Mouse (Mus musculus): ENCODE measurements at regions not wholly inside any gene's neighbourhood (a gene's known extent, or its start where the extent isn't known, plus 50 kb on each side); places are given as distances from the start of the nearest gene placed in this dataset.

DNA sequence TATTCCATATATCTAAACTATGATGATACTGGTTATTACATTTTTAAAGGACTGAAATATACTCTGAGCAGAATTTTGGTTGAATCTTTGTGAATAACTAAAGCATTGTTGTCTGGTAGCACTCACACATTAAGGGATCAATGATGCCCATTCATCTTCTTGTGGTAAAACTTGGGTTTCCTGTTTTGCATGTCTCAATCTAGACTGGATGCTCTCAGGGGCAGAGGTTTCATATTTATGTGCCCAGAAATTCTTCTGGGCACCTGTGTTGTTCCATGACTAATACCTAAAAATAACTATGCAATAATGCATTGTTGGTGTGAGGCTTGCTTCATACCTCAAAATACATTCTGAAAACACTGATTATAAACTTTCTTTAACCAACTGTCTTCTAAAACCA, 2472.7 kb upstream of the Gm7489 start:
- no peak for TF ChIP-seq CTCF (IDR thresholded peaks at IDR 0.05; ENCODE audit: low read depth, low read length)
- TF ChIP-seq POLR2A (IDR thresholded peaks at IDR 0.05; ENCODE audit: insufficient read depth, low read length), result no peak

Measured in ES-Bruce4 (cell line).